Mouse (Mus musculus): ENCODE data around the gene 4933427D14Rik. TPM values are rescaled to one million over a fixed set of nuclear protein-coding genes. Genes with fewer than 3 reads are reported as not detected.

The 4933427D14Rik gene
- polyA plus RNA-seq, 1 experiment = 14.5 TPM

- Histone ChIP-seq H3K9ac (ENCODE audit: low read depth, poor library complexity, severe bottlenecking) (no peak overlapping the region), H3K27me3 (ENCODE audit: control insufficient read depth, insufficient read depth, low read length, poor library complexity, severe bottlenecking) (no peaks in the 10 kb centered on the region), H3K9me3 (replicated peaks; ENCODE audit: control insufficient read depth, insufficient read depth, low read length, poor library complexity, severe bottlenecking) (no peaks in the 10 kb centered on the region), H3K36me3 (ENCODE audit: control insufficient read depth, insufficient read depth, low read length, poor library complexity, severe bottlenecking) (no peaks in the 10 kb centered on the region), H3K4me3 (ENCODE audit: low read depth, low read length) (no peak overlapping the region), H3K27ac (ENCODE audit: insufficient read depth, low read length) (no peak overlapping the region), H3K4me1 (ENCODE audit: control insufficient read depth, insufficient read depth, low read length) (no peaks in the 10 kb centered on the region)
- TF ChIP-seq EP300 (IDR thresholded peaks at IDR 0.05; ENCODE audit: insufficient read depth, low read depth, low read length) = no peak
- no peak for TF ChIP-seq POLR2A (IDR thresholded peaks at IDR 0.05; ENCODE audit: insufficient read depth, low read length)
- no peak for TF ChIP-seq CTCF (IDR thresholded peaks at IDR 0.05; ENCODE audit: low read depth, low read length)
Measured at GRCm38 (mm10) chr11:72118630-72119029, 88.6 kb downstream of the 4933427D14Rik start.

DNA sequence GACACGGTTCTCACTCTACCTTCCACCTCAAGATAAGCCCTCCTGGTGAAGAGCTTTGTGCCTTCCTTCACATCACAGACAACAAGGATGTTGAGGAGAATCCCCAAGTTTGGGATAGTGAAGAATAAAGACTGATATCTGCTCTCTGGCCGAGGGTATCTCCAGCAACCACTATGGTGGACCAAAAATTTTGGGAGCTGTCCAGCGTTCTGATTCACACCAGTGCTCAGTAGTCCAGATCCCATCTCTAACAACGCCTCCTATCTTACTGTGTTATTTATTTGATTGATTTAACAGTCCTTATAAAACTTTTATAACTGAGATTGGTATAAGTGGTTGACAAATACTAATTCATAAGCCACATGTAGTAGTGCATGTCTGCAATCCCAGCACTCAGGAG lies 94.0 kb downstream of the 4933427D14Rik start:
- Histone ChIP-seq H3K9me3 (replicated peaks; ENCODE audit: control insufficient read depth, insufficient read depth, low read length, poor library complexity, severe bottlenecking) (no peaks in the 10 kb centered on the region), H3K4me1 (ENCODE audit: control insufficient read depth, insufficient read depth, low read length) (no peaks in the 10 kb centered on the region), H3K27ac (ENCODE audit: insufficient read depth, low read length) (no peak overlapping the region), H3K4me3 (ENCODE audit: low read depth, low read length) (no peak overlapping the region), H3K27me3 (ENCODE audit: control insufficient read depth, insufficient read depth, low read length, poor library complexity, severe bottlenecking) (no peaks in the 10 kb centered on the region), H3K9ac (ENCODE audit: low read depth, poor library complexity, severe bottlenecking) (no peak overlapping the region), H3K36me3 (ENCODE audit: control insufficient read depth, insufficient read depth, low read length, poor library complexity, severe bottlenecking) (no peaks in the 10 kb centered on the region)
- no peak for TF ChIP-seq EP300 (IDR thresholded peaks at IDR 0.05; ENCODE audit: insufficient read depth, low read depth, low read length)
- no peak for TF ChIP-seq CTCF (IDR thresholded peaks at IDR 0.05; ENCODE audit: low read depth, low read length)
- TF ChIP-seq POLR2A (IDR thresholded peaks at IDR 0.05; ENCODE audit: insufficient read depth, low read length) = no peak

GRCm38 (mm10) chr11:72110726-72111125 lies 96.5 kb downstream of the 4933427D14Rik start:
- no peak for TF ChIP-seq CTCF (IDR thresholded peaks at IDR 0.05; ENCODE audit: low read depth, low read length)
- TF ChIP-seq POLR2A (IDR thresholded peaks at IDR 0.05; ENCODE audit: insufficient read depth, low read length) = no peak
- no peak for TF ChIP-seq EP300 (IDR thresholded peaks at IDR 0.05; ENCODE audit: insufficient read depth, low read depth, low read length)
- no peak overlapping the region for H3K9ac ChIP-seq (ENCODE audit: low read depth, poor library complexity, severe bottlenecking)
- no peaks in the 10 kb centered on the region for H3K27me3 ChIP-seq (ENCODE audit: control insufficient read depth, insufficient read depth, low read length, poor library complexity, severe bottlenecking)
- H3K36me3 ChIP-seq (ENCODE audit: control insufficient read depth, insufficient read depth, low read length, poor library complexity, severe bottlenecking) = no peaks in the 10 kb centered on the region
- H3K4me1 ChIP-seq (ENCODE audit: control insufficient read depth, insufficient read depth, low read length) = no peaks in the 10 kb centered on the region
- H3K4me3 ChIP-seq (ENCODE audit: low read depth, low read length) = no peak overlapping the region
- H3K27ac ChIP-seq (ENCODE audit: insufficient read depth, low read length) = no peak overlapping the region
- H3K9me3 ChIP-seq (replicated peaks; ENCODE audit: control insufficient read depth, insufficient read depth, low read length, poor library complexity, severe bottlenecking) = no peaks in the 10 kb centered on the region

DNA sequence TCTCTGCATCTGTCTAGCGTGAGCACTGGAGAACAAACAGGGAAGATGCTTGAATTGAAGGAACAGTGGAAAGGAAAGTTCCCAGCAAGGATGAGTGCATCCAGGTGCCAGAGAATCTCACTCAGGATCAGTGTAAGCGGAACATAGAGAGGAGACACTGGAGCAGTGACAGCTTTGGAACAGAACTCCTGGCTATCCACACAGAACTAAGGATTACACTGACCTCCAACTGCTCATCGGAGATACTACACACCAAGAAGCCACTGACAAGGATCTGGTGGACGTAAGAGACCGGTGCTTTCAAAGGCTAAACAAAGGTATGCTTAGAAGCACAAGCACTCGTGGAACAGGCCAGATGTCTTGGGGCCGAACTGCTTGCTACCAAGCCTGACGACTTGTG lies 103.0 kb downstream of the 4933427D14Rik start:
- Histone ChIP-seq H3K4me3 (ENCODE audit: low read depth, low read length) (no peak overlapping the region), H3K4me1 (ENCODE audit: control insufficient read depth, insufficient read depth, low read length) (no peaks in the 10 kb centered on the region), H3K27me3 (ENCODE audit: control insufficient read depth, insufficient read depth, low read length, poor library complexity, severe bottlenecking) (no peaks in the 10 kb centered on the region), H3K27ac (ENCODE audit: insufficient read depth, low read length) (no peak overlapping the region), H3K9me3 (replicated peaks; ENCODE audit: control insufficient read depth, insufficient read depth, low read length, poor library complexity, severe bottlenecking) (no peaks in the 10 kb centered on the region), H3K9ac (ENCODE audit: low read depth, poor library complexity, severe bottlenecking) (no peak overlapping the region), H3K36me3 (ENCODE audit: control insufficient read depth, insufficient read depth, low read length, poor library complexity, severe bottlenecking) (no peaks in the 10 kb centered on the region)
- TF ChIP-seq CTCF (IDR thresholded peaks at IDR 0.05; ENCODE audit: low read depth, low read length) = no peak
- TF ChIP-seq EP300 (IDR thresholded peaks at IDR 0.05; ENCODE audit: insufficient read depth, low read depth, low read length) = no peak
- TF ChIP-seq POLR2A (IDR thresholded peaks at IDR 0.05; ENCODE audit: insufficient read depth, low read length) = no peak

Other genes starting within 250 kb of the 4933427D14Rik start
- gene Aipl1, start 169.9 kb downstream of the 4933427D14Rik start, polyA plus RNA-seq (2011; ENCODE audit: insufficient read depth, insufficient read length, low read depth, missing spikeins) = 1.1 and 1.3 TPM in 2 replicates
- 43.6 and 49.3 TPM in 2 replicates for gene Pimreg, start 165.4 kb downstream of the 4933427D14Rik start, polyA plus RNA-seq (2011; ENCODE audit: insufficient read depth, insufficient read length, low read depth, missing spikeins)
- gene Pitpnm3, start 71.7 kb downstream of the 4933427D14Rik start, polyA plus RNA-seq (2011; ENCODE audit: insufficient read depth, insufficient read length, low read depth, missing spikeins) = 0.24 and 0.42 TPM in 2 replicates
- gene Gm43951, start 619 bp downstream of the 4933427D14Rik start, polyA plus RNA-seq (2011; ENCODE audit: insufficient read depth, insufficient read length, low read depth, missing spikeins) = 4.4 and 5.1 TPM in 2 replicates
- 101 and 110 TPM in 2 replicates for gene Txndc17, start 88 bp upstream of the 4933427D14Rik start, polyA plus RNA-seq (2011; ENCODE audit: insufficient read depth, insufficient read length, low read depth, missing spikeins)
- 25.3 and 25.7 TPM in 2 replicates for gene Med31, start 8.1 kb upstream of the 4933427D14Rik start, polyA plus RNA-seq (2011; ENCODE audit: insufficient read depth, insufficient read length, low read depth, missing spikeins)
- gene Slc13a5, start 59.8 kb upstream of the 4933427D14Rik start, polyA plus RNA-seq (2011; ENCODE audit: insufficient read depth, insufficient read length, low read depth, missing spikeins) = 0.31 and 1.4 TPM in 2 replicates
- gene Xaf1, start 94.2 kb upstream of the 4933427D14Rik start, polyA plus RNA-seq (2011; ENCODE audit: insufficient read depth, insufficient read length, low read depth, missing spikeins) = 8.2 and 9.0 TPM in 2 replicates
- not detected in 2 replicates for gene Fbxo39, start 107.0 kb upstream of the 4933427D14Rik start, polyA plus RNA-seq (2011; ENCODE audit: insufficient read depth, insufficient read length, low read depth, missing spikeins)
- 0.64 and 0.87 TPM in 2 replicates for gene Tekt1, start 155.0 kb upstream of the 4933427D14Rik start, polyA plus RNA-seq (2011; ENCODE audit: insufficient read depth, insufficient read length, low read depth, missing spikeins)
- 19.7 and 24.3 TPM in 2 replicates for gene Smtnl2, start 204.3 kb upstream of the 4933427D14Rik start, polyA plus RNA-seq (2011; ENCODE audit: insufficient read depth, insufficient read length, low read depth, missing spikeins)
- not detected in 2 replicates for gene Ggt6, start 228.1 kb upstream of the 4933427D14Rik start, polyA plus RNA-seq (2011; ENCODE audit: insufficient read depth, insufficient read length, low read depth, missing spikeins)
- 296 and 298 TPM in 2 replicates for gene Mybbp1a, start 233.9 kb upstream of the 4933427D14Rik start, polyA plus RNA-seq (2011; ENCODE audit: insufficient read depth, insufficient read length, low read depth, missing spikeins)

Measured in ES-Bruce4 (cell line).